ENCODE assay signal across 23 mouse cellular contexts in the genomic region with DNA sequence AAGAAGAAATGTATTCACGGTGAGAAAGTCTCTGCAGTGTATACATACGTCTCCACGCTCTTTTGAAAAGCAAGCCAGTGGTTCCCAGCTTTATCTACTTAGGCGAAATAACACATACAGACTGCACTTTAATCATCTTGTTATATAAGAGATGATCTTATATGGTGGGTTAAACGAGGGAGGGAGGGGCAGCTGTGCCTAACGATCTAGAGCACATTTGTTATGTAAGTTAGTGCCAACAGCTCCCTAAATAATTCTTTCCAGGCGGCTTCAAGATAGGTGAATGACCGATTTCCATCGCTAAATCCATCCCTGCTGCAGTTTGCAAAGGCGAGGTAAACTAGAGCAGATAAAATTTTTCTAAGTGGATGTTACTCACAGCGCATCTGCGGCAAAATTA.
DNase-seq lines count a peak whose midpoint lies in the region; ATAC-seq and TF ChIP-seq lines count a peak whose summit lies in the region.
"Had no signal": no experiment of that assay in that cellular context is flagged by ENCODE, and none has a peak within 500 bp of the region (broad histone marks: within the 10 kb centered on the region; RNA-seq: fewer than 3 reads in every experiment).

No protein-coding gene starts in this region.

- peaks cover 72% of the 10 kb centered on the region for H3K36me3 ChIP-seq in forebrain, embryonic 13.5 days (ENCODE audit: poor library complexity, severe bottlenecking)
- H3K36me3 ChIP-seq in forebrain, embryonic 15.5 days = peaks cover 36% of the 10 kb centered on the region
- peaks cover 65% of the 10 kb centered on the region for H3K36me3 ChIP-seq in hindbrain, embryonic 13.5 days
- H3K36me3 ChIP-seq in hindbrain, embryonic 10.5 days = peaks cover 75% of the 10 kb centered on the region
- peaks cover 39% of the 10 kb centered on the region; the same call in 1 of the 2 replicates for H3K36me3 ChIP-seq in lung, postnatal 0 days (ENCODE audit: insufficient read depth, low read length)
- H3K36me3 ChIP-seq: G1E had no signal

- WGBS in forebrain, embryonic 13.5 days = 67% methylated on average over 12 of the region's 12 CpGs
- WGBS in forebrain, embryonic 15.5 days = 59% methylated on average over 12 of the region's 12 CpGs
- 76% methylated on average over 12 of the region's 12 CpGs for WGBS in hindbrain, embryonic 13.5 days
- 92% methylated on average over 12 of the region's 12 CpGs for WGBS in hindbrain, embryonic 10.5 days
- 80% methylated on average over 12 of the region's 12 CpGs for WGBS in lung, postnatal 0 days

- TF ChIP-seq CTCF in lung, postnatal 0 days (IDR thresholded peaks at IDR 0.05) = no peak

- H3K9ac ChIP-seq in forebrain, embryonic 13.5 days = no peak overlapping the region
- H3K9ac ChIP-seq in forebrain, embryonic 15.5 days (replicated peaks) = no peak overlapping the region
- H3K9ac ChIP-seq in hindbrain, embryonic 13.5 days = no peak overlapping the region
- no peak overlapping the region for H3K9ac ChIP-seq in lung, postnatal 0 days (replicated peaks; ENCODE audit: low read depth)
- H3K9ac ChIP-seq: embryonic facial prominence, embryonic 13.5 days; hindbrain, embryonic 15.5 days had no signal

- no peaks in the 10 kb centered on the region for H3K27me3 ChIP-seq in forebrain, embryonic 13.5 days
- H3K27me3 ChIP-seq in forebrain, embryonic 15.5 days = no peaks in the 10 kb centered on the region
- H3K27me3 ChIP-seq in hindbrain, embryonic 13.5 days = no peaks in the 10 kb centered on the region
- no peaks in the 10 kb centered on the region for H3K27me3 ChIP-seq in hindbrain, embryonic 10.5 days (ENCODE audit: insufficient read depth, poor library complexity, severe bottlenecking)
- no peaks in the 10 kb centered on the region for H3K27me3 ChIP-seq in lung, postnatal 0 days (replicated peaks; ENCODE audit: insufficient read depth, low read length)
- H3K27me3 ChIP-seq: embryonic facial prominence, embryonic 13.5 days; hindbrain, embryonic 15.5 days had no signal

- no peaks in the 10 kb centered on the region for H3K9me3 ChIP-seq in forebrain, embryonic 13.5 days (replicated peaks)
- no peaks in the 10 kb centered on the region for H3K9me3 ChIP-seq in forebrain, embryonic 15.5 days
- H3K9me3 ChIP-seq in hindbrain, embryonic 13.5 days = no peaks in the 10 kb centered on the region
- H3K9me3 ChIP-seq in hindbrain, embryonic 10.5 days = no peaks in the 10 kb centered on the region
- H3K9me3 ChIP-seq in lung, postnatal 0 days (ENCODE audit: low read length) = no peaks in the 10 kb centered on the region
- H3K9me3 ChIP-seq: embryonic facial prominence, embryonic 13.5 days; heart, embryonic 10.5 days; hindbrain, embryonic 15.5 days had no signal

- peaks cover 11% of the 10 kb centered on the region; the same call in 1 of the 2 replicates for H3K4me1 ChIP-seq in forebrain, embryonic 13.5 days
- peaks cover 9% of the 10 kb centered on the region; the same call in 1 of the 2 replicates for H3K4me1 ChIP-seq in forebrain, embryonic 15.5 days
- peaks cover 8% of the 10 kb centered on the region; the same call in 1 of the 2 replicates for H3K4me1 ChIP-seq in hindbrain, embryonic 13.5 days (replicated peaks)
- H3K4me1 ChIP-seq in hindbrain, embryonic 10.5 days (replicated peaks) = peaks cover 4% of the 10 kb centered on the region; the same call in 1 of the 2 replicates
- H3K4me1 ChIP-seq in lung, postnatal 0 days (ENCODE audit: insufficient read depth, low read depth, low read length) = no peaks in the 10 kb centered on the region
- H3K4me1 ChIP-seq: embryonic facial prominence, embryonic 13.5 days; heart, embryonic 10.5 days had no signal

- no peak for DNase-seq in hindbrain, embryonic 10.5 days (ENCODE audit: low spot score)
- peak; percentile 49 to 56 for DNase-seq in left cerebral cortex, adult 9 months (ENCODE audit: low spot score in 2 of 2)
- DNase-seq in left cerebral cortex, postnatal 10 days (ENCODE audit: extremely low spot score in 1 of 2, low spot score in 2 of 2) = no peak
- DNase-seq in MN1 (ENCODE audit: low spot score) = peak; percentile 10
- no peak for DNase-seq in lung, postnatal 0 days (ENCODE audit: low spot score)
- DNase-seq: adrenal gland, postnatal 10 days; B cell, adult 2 months; cerebellum, adult 11-12 months; cerebellum, adult 9-10 months; cerebellum, postnatal 25 days; gastrocnemius, postnatal 10 days; heart, adult 18-20 months; heart, postnatal 10 days; heart, postnatal 4 days had no signal

- ATAC-seq in forebrain, embryonic 13.5 days = peak; percentile 3; the same call in 1 of the 2 replicates
- no peak for ATAC-seq in forebrain, embryonic 15.5 days (replicated peaks)
- ATAC-seq in hindbrain, embryonic 13.5 days (ENCODE audit: low FRiP score) = 0 out of 2 replicates have a peak, but pooled peaks have one; percentile 5
- ATAC-seq in lung, postnatal 0 days = no peak
- ATAC-seq: CD4-positive, CD25-positive, alpha-beta regulatory T cell, adult 4 months; inflammation-experienced regulatory T-cells, adult 6 months had no signal

- no peak overlapping the region for H3K4me3 ChIP-seq in forebrain, embryonic 13.5 days
- no peak overlapping the region for H3K4me3 ChIP-seq in forebrain, embryonic 15.5 days
- no peak overlapping the region for H3K4me3 ChIP-seq in hindbrain, embryonic 13.5 days
- H3K4me3 ChIP-seq in hindbrain, embryonic 10.5 days = no peak overlapping the region
- H3K4me3 ChIP-seq in lung, postnatal 0 days (ENCODE audit: low read depth, low read length) = no peak overlapping the region
- H3K4me3 ChIP-seq: embryonic facial prominence, embryonic 13.5 days; heart, embryonic 10.5 days; hindbrain, embryonic 15.5 days had no signal

- no peak overlapping the region for H3K27ac ChIP-seq in forebrain, embryonic 13.5 days
- H3K27ac ChIP-seq in forebrain, embryonic 15.5 days (replicated peaks) = no peak overlapping the region
- peak overlapping the region; percentile 3; the same call in 1 of the 2 replicates for H3K27ac ChIP-seq in hindbrain, embryonic 13.5 days
- no peak overlapping the region for H3K27ac ChIP-seq in hindbrain, embryonic 10.5 days
- no peak overlapping the region for H3K27ac ChIP-seq in lung, postnatal 0 days (ENCODE audit: low read length)
- H3K27ac ChIP-seq: embryonic facial prominence, embryonic 13.5 days; heart, embryonic 10.5 days; hindbrain, embryonic 15.5 days had no signal

- intact Hi-C loops in left cerebral cortex, postnatal 10 days (cut with DNase I) = no loop called here

- no peak for TF ChIP-seq EP300 in lung, postnatal 0 days (IDR thresholded peaks at IDR 0.05)

- no peak overlapping the region for H3K4me2 ChIP-seq in forebrain, embryonic 13.5 days
- no peak overlapping the region for H3K4me2 ChIP-seq in forebrain, embryonic 15.5 days (replicated peaks)
- H3K4me2 ChIP-seq in hindbrain, embryonic 13.5 days = no peak overlapping the region
- H3K4me2 ChIP-seq in lung, postnatal 0 days (replicated peaks; ENCODE audit: low read depth, low read length) = no peak overlapping the region
- H3K4me2 ChIP-seq: embryonic facial prominence, embryonic 13.5 days; hindbrain, embryonic 15.5 days had no signal

Comparison
In these comparisons a context has a peak if more than half of its experiments do, and no peak if none do; other contexts are left out.
1. ATAC-seq: peak in forebrain, embryonic 13.5 days (single experiment) and hindbrain, embryonic 13.5 days (single experiment); none in forebrain, embryonic 15.5 days (single experiment) and lung, postnatal 0 days (single experiment).
2. DNase-seq: peak in left cerebral cortex, adult 9 months (2 of 2) and MN1 (single experiment); none in hindbrain, embryonic 10.5 days (single experiment), left cerebral cortex, postnatal 10 days (0 of 2) and lung, postnatal 0 days (single experiment).